Mouse (Mus musculus): Measurements from ENCODE around the gene Wfdc12.
A peak's percentile ranks its signal among the peaks of the same experiment; 100 is the strongest.

Gene Wfdc12

DNA sequence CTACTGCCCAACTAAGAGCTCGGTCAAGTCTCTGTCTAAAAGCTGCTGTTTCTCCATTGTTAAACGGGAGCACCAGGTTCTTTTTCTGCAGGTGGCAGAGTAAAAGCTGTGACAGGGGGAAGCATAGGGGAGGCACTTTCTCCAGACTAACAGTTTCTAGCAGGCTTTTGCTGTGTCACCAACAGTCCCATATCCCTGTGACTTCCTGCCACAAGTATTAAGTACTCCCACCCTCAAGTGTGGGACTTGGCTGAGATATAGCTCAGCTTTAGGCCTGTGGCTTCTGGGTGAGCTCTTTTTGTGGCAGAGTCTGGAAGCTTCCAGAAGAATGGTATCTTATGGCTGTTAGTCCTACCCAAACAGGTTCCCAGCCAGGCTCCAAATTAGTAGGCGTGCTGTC lies 14.6 kb downstream of the Wfdc12 start:
- DNase-seq: no peak

GRCm38 (mm10) chr2:164174649-164175395 lies 15.6 kb downstream of the Wfdc12 start:
- DNase-seq: peak; percentile 17 to 21

GRCm38 (mm10) chr2:164173394-164173793 lies 17.0 kb downstream of the Wfdc12 start:
- DNase-seq: no peak

- DNase-seq: no peak
These were observed 19.5 kb downstream of the Wfdc12 start, which contains the start of gene Kcns1 for GRCm38 (mm10) chr2:164170902-164171301. TSS of gene Kcns1 (minus strand) at chr2:164171113.

- DNase-seq: no peak
These were observed 20.1 kb downstream of the Wfdc12 start for GRCm38 (mm10) chr2:164170326-164170725.

GRCm38 (mm10) chr2:164168571-164168946 lies 21.8 kb downstream of the Wfdc12 start:
- DNase-seq: no peak

GRCm38 (mm10) chr2:164167752-164168570 lies 22.4 kb downstream of the Wfdc12 start:
- no peak for DNase-seq

DNA sequence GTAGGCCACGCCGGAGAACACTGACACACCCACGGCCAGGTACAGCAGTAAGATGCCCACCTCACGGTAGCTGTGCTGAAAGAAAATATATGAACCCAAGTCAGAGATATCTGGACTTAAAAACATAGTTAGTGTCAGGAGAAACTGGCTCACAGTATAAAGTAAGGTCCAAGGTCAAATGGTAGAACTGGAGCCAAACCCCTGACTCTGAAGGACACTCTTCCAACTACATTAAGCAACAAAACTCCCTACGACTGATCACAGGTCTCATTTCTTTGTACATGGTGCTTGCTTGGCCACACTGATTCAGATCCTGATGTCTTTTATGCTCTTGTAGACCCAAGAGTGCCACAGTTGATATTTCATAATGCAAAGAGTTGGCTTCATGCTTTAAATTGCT lies 25.5 kb downstream of the Wfdc12 start:
- no peak for DNase-seq

- no peak for DNase-seq
These were observed 28.8 kb downstream of the Wfdc12 start for GRCm38 (mm10) chr2:164161515-164162055.

DNA sequence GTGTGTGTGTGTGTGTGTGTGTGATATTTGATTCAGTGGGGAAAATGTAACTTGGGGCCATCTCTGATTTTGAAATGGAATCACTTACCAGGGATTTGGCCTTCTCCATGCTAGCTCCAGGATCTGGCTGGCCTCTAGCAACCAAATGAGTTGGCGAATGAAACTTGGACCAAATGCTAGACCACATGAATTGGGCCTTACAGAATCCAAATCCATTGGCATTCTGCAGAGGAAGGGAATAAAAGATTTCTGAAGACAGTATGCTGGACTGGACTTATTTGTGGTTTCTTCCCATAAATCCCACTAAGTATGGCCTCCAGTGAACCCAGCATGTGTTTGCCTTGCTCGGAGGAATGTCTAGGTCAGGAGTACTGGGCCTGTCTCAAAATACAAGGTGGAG lies 31.6 kb downstream of the Wfdc12 start:
- no peak for DNase-seq

DNA sequence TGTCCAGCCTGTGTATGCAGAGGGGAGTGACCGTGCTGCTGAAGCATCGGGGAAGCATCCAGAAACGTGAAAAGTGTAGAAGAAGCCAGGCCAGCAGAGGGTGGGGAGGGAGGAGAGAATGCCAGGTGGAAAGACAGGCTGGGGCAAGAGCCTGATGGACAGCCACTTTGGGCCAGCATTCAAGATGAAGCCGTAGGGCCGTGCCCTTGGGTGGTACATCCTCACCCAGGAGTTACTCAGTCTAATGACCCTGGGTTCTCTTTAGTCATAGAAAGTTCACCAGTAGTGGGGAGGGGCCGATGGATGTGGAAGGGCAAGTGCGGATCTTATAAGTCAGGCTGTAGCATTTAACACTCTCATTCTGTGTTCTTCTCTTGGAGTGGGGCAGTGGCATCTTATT lies 34.2 kb downstream of the Wfdc12 start:
- DNase-seq: no peak

- peak; percentile 59 to 68 for DNase-seq
These were observed 36.4 kb downstream of the Wfdc12 start for GRCm38 (mm10) chr2:164154007-164154406.

GRCm38 (mm10) chr2:164152341-164152740 lies 38.1 kb downstream of the Wfdc12 start:
- no peak for DNase-seq

GRCm38 (mm10) chr2:164150086-164150760 lies 40.2 kb downstream of the Wfdc12 start:
- DNase-seq: no peak

DNA sequence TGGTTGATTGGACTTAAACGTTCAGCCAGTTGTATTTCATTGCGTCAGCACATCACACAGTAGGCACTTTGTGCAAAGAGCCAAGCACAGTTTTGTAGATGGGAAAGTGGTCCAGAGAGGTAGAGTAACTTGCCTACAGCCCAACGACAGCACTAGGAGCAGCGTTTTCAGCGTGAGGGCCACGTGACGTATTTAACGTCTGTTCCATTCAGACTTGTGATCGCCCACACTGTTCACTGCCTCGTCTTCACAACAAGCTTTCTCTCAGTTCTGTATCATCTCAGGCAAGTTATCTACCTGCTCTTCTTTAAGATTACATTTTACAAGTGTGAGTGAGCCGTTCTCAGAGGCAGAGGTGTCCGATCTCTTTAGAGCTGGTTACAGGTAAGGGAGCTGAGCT lies 43.9 kb downstream of the Wfdc12 start:
- DNase-seq: no peak

GRCm38 (mm10) chr2:164144541-164144940 lies 45.9 kb downstream of the Wfdc12 start:
- DNase-seq: no peak

DNA sequence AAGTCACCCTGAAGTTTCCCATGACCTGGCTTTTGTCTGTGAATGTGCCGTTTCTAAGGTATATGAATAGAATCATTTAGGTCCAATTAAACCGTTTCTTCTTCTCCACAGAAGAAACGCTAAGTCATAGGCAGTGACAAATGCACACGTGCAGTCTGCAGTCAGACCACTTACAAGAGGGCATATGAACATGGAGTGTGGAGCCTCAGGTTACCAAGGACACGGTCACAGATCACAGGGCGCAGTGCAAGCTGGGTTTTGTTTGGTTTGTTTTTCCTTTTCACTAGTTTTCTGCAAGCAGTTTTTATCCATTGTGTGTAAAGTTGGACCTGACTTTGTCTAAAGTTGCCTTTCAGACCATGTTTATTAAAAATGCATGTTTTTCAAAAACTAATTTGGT lies 46.4 kb downstream of the Wfdc12 start:
- no peak for DNase-seq

DNA sequence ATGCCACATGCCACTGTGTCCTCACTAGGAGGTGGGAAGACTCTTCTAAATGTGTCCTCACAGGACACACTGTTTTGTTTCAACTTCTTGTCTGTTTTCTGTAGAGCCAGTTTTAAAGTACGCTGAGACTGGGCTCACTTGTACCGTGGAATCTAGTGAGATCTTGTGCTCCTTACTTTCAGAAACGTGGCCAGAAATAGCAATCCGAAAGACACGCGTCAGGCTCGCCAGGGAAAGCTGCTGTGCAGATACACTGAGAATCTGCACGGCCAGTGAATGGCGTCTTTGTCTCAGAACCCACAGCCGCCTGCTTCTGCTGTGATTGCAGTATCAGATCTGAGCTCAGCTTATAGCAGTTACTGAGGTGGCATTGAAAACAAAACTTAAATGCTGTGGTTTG lies 48.4 kb downstream of the Wfdc12 start:
- peak in 1 of 2 experiments; percentile 23 for DNase-seq
